Mouse (Mus musculus) neutrophil, adult 5-6 weeks (primary cell): ENCODE measurements around the gene Mapk8ip2. TPM values are rescaled to one million over a fixed set of nuclear protein-coding genes. Genes with fewer than 3 reads are reported as not detected.
"Not testable (repeated sequence)": the region's sequence is repeated elsewhere in the genome, so short reads cannot be mapped to it uniquely, and the experiment has no call there.

Source experiments
- ATAC-seq: fragments of 151-379, 151-347 bp; 2 replicates; pipeline ENCODE4 v1.8.0; 2017; ENCODE audit warnings: mild to moderate bottlenecking, moderate TSS enrichment; ENCODE audit not compliant: insufficient number of reproducible peaks, poor library complexity, low FRiP score, severe bottlenecking; ENCODE audit errors: extremely low read depth
- total RNA-seq: library from RNA; stranded (forward); fragments of 200-1000 nt; gene quantifications from 2 replicates; pipeline ENCODE4 v1.2.3, GENCODE M21; 2017

The Mapk8ip2 gene
- not detected in 2 replicates for total RNA-seq

DNA sequence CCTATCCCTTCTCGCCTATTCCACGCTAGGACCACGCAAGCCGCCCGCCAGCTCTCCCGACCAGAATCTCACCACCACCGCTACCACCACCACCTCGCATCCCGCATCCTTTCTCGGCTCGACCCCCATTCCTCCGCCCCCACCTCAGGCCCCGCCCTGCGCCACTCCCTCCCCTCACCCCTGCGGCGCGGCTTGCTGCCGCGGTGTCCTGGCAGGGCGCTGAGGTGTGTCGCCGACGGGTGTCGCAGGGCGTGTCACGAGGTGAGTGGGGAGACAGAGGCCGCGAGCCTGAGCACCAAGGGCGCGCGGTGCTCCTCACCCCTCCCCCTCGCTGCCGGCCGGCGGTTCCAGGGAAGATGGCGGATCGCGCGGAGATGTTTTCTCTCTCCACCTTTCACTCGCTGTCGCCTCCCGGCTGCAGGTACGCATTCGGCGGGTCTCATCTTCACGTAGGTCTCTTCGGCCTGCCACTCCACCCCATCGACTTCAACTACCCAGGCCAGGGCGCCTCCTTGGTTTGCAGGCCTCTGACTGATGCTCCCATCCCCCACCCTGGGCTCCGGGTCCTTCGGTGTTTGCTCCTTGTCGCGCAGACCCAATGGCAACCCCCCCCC is at the start of gene Mapk8ip2:
Mapk8ip2 (plus strand) TSS at position 49 of the 614 bp plus-strand sequence.
- ATAC-seq = no peak

DNA sequence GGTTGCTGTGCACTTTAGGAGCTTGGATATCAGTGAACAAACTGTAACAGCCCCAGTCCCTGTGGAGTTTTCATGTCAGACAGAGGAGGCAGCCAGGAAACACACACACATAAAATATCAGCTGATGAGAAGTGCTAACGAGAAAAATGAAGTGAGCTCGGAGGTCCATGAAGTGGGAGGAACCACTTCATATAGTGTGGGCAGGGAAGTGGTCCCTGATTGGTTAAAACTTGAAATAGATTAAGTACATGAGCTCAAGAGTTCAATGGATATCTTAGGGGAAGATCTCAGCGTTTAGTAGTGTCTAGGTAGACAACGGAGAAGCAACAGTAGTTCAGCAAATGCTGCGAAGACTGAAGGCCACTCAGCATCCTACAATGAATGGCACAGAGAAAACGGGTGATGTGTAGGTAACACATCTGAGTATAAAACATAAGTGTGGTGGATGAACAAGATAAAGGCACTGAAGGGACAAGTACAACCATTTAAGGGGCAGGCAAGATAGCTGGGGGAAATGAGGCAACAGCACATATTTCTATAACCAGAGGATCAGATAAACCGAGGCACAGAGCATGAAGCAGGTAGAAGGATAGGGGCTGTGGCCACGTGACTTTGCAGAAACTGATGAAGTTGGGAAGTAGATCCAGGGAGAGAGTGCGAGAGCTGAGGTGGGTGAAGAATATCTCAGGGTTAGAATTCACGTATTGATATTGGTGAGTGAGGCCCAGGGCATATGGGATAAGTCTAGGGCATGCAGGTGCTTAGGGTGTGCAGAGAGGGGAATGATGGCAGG is 48.7 kb upstream of the Mapk8ip2 start:
- ATAC-seq = no peak

DNA sequence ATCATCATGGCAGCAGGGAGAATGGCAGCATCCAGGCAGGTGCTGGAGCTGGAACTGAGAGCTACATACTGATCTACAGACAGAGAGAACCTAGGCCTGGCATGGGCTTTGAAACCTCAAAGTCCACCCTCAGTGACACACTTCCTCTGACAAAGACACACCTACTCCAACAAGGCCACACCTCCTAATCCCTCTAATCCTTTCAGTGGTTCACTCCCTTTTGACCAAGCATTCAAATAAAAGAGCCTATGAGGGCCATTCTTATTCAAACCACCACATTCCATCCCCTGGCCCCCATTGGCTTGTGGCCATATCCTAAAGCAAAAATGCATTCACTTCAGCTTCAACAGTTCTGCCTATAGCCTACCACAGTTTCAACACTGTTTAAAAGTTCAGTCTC is 47.0 kb upstream of the Mapk8ip2 start:
- no peak for ATAC-seq

DNA sequence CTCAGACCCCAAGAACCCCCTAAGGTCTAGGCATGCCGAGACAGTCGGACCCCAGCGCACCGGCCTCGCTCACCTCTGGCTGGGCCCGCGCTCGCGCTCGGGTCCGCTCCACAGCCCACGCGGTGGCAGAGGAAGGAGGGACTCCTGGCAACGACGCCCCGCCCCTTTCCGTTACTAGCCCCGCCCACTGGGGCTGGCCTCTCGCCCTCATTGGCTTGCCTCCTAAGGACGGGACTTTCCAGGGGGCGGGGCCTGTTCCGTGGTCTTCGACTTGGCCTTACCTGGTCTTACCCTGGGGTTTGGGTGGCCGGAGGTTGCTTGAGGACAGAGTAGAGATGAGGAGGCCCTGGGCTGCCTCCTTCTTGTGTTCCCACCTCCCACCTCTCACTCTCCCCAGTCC is 43.6 kb upstream of the Mapk8ip2 start, which contains the start of gene Syce3:
Syce3 (minus strand) TSS at position 386 of the 400 bp plus-strand sequence.
- no peak for ATAC-seq

DNA sequence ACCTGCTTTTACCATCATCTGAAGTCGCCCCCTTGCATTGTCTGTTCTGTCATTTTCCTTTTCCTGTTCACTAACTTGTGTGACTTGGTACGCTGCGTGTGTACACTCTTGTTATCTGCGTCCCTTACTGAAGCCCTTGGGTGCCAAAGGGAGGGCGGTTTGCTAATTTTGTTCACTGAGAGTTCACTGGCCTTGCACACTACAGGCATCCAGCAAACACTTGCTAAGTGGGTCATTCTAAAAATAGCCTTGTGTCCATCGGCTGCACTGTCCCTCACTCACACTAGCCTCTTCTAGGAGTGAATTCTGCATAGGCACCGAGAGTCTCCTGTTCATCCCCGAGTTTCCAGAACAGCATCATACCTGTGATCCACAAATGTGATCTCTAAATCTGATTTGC is 38.4 kb upstream of the Mapk8ip2 start:
- no peak for ATAC-seq

DNA sequence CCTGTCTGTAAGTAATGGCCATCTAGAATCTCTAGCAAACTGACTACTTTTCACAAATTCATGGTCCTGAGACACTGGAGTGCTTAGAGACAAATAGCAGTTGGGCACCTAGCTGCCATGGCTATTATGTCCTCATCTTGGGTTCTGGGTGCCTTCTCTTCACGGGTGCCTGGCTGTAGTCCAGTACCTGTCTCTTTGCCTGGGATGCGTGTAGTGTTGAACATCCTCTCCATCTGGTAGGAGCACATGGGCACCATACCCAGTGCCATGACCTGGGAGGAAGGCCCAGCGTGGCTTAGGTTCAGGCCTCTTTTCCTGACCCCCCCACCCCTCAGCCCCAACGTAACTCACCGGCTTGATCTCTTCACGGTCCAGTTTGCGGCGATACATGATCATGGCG is 31.8 kb upstream of the Mapk8ip2 start:
- ATAC-seq = no peak

DNA sequence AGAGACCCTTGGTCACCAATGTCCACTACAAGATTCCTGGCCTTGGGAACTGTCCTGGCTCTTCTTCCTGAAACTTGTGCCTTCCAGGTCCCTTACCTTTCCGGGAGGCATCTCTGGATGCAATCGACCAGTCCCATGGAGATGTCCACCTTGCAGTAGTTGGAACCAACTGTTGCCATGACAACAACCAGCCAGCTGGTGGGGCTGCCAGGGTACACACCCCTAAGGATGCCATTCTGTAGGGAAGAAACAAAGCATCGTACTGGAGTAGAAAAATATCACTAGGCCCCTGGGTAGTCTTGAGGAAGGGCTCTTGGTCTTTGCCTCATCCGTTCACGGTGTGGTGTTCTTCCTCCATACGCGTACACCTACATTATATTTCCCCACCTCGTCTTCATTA is 29.1 kb upstream of the Mapk8ip2 start:
- no peak for ATAC-seq

DNA sequence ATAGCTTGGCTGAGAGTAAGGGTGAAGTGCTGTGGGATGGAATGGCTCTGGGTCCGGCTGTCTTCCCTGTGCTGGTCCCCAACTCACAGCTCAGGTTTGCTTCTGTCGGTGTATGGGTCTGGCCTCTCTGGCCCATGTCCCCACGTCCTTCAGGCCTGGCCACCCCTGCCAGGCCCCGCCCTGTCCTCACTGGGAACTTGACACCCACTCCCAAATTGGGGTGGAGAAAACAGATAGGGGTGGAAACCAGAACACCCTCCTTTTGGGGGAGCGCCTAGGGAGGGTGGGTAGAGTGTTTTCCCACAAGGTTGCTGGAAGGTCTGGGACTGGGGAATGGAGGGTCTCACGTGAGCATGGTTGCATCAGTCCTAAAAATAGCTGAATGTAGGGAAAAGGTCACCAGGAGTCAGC is 28.0 kb upstream of the Mapk8ip2 start, which contains the start of gene Cpt1b:
Cpt1b (minus strand) TSS at position 153 of the 411 bp plus-strand sequence.
- no peak for ATAC-seq

DNA sequence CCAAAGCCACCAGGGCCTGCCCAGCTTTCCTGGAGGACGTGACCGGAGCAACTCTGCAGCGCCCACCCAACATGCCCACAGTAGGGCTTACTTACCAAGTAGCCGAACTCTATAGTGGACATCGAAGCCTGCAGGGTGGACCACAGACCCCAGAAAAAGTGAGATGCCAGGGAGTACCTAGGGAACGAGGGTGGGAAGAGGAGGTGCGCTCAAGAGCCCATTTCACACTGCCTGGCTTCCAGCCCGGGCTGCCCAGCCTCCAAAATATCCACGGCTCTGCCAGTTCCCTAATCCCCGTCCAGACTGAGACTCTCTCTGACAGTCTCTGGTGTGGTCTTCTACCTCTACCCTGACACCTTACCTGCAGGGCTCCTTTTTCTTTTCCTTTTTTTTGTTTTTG is 27.0 kb upstream of the Mapk8ip2 start:
- no peak for ATAC-seq

DNA sequence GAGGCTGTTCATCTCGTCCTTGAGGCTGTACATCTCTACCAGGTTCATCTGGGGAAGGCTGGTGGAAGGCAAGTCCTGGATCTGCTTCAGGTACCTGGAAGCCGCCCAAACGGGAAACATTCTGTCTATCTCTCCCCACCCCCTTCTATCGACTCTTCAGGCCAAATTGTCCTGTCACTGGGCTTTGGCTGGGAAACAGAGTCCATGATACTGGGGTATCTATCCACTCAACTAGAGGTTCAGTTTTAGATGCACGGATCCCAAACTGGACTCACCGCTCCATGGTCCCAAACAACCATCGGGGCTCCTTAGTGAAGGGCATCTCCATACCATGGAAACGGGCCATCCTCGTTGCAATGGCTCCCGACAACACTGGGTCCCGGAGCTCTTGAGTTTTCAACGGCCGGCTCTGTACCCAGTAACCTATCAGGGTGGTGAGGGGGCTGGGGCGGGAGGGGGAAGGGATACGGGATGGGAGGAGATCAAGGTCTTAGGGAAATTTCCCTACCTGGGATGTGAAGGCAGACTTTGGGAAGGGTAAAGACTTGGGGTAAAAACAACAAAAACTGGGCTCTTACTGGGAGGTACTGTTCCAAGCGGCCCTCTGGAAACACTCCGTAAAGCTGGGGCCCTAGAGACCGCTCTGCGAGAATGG is 25.4 kb upstream of the Mapk8ip2 start:
- no peak for ATAC-seq

DNA sequence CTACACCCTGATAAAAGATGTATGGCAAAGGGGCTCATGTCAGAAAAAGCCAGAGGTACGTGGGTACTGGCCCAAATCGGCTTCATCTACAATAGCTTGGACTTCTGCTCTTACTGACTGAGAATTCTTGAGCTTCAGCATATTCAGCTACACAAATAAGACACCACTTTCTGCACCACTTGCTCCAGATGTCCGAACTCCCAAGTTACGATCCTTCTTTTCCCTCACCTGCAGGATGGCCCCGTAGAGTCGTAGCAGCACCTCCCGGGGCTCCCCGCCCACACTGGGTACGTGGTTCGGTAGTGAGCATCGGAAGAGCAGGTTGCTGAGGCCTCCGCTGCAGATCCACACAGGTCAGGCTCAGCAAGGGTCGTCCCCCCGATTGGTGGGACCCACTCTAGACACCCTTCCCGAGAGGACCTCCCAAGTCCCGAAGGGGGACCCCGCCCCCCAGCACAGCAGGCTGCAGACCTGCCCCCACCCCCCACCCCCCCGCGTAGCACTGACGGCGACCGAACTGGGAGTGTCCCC is 24.8 kb upstream of the Mapk8ip2 start:
- no peak for ATAC-seq

DNA sequence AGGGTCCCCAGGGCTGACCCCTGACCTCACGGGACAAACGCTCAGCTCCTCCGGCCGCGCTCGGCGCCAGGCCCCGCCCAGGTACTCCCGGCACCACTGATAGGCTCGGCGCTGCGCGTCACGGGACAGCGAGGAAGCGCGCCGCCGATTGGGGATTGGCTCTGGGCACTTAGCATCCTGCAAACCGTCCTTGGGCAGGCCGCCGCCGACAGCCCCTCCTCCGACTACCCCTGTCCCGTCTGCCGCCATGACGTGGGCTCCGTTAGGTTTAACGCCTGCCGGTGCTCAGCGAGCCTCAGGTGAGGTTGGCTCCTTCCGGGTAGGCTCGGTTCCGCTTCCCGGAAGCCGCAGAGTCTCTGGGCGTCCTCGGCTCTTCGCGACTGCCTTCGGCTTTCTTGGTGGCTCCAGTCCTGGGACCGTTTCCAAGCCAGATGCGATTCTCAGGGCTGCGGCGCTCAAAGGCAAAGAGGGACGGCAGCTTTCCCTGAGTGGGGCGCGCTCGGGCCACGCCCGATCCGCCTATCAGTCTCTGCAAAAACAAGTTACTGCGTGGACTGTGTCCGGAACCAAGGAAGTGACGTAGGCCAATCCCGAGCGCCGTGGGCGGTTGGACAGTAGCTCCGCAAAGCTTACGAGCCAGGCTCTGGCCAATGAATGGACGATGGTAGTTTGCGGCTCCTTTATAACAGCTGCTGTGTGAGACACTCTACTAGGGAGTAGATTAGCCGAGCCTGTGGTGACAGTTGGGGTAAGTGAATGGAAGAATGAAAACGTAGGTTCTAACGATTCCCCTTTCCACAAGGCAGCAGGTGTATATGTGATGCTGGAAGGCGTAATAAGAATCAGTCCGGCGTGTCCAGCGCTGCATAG is 24.1 kb upstream of the Mapk8ip2 start, which contains the start of the genes C730034F03Rik, Gm44502 and Chkb:
C730034F03Rik (plus strand) TSS at position 238 of the 870 bp plus-strand sequence.
Gm44502 (minus strand) TSS at position 345 of the 870 bp plus-strand sequence.
Chkb (minus strand) TSS at position 557 of the 870 bp plus-strand sequence.
- peak; percentile 78 for ATAC-seq

DNA sequence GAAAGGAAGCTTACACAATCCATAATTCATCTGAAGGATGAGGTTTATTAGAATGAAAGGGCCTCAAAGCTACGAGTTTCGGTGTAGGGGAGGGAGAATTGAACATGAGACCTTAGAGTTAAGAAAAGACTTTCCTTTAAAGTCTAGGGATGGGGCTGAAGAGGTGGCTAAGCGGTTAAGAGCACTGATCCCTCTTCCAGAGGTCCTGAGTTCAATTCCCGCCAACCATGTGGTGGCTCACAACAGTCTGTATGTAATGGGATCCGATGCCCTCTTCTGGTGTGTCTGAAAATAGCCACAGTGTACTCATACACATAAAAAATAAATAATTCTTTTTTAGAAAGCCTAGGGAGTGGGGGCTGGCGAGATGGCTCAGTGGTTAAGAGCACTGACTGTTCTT is 23.4 kb upstream of the Mapk8ip2 start:
- ATAC-seq = no peak

DNA sequence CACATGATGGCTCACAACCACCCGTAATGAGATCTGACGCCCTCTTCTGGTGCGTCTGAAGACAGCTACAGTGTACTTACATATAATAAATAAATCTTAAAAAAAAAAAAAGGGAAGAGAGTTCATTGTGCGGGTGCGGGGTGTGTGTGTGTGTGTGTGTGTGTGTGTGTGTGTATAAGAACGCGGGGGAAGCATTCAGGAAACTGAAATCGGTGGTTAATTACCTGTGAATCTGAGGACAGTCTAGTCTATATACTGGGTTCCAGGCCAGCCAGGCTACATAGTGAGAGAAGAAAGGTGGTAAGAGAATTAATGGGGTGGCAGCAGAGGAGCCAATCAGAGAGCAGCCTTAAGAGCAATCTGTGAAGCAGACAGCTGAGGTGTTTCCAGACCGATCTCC is 22.9 kb upstream of the Mapk8ip2 start:
- not testable (repeated sequence) for ATAC-seq

DNA sequence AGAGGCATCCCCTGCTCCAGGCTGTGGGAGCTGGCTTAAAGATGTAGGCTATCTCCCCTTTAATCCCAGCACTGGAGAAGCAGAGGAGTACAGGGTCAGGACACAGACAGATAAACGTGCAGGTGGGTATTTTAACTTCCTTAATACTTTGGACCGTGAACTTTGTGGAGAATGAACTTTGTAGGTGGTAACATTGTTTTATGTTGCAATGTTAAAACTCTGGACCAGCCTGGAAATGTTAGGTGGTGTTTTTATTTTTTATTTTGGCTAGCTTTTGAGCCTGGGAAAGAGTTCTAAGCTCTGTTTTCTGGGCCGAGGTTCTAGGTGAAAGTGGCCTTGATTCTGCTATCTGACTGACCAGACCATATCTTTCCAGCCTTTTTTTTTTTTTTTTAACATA is 22.4 kb upstream of the Mapk8ip2 start:
- no peak for ATAC-seq

DNA sequence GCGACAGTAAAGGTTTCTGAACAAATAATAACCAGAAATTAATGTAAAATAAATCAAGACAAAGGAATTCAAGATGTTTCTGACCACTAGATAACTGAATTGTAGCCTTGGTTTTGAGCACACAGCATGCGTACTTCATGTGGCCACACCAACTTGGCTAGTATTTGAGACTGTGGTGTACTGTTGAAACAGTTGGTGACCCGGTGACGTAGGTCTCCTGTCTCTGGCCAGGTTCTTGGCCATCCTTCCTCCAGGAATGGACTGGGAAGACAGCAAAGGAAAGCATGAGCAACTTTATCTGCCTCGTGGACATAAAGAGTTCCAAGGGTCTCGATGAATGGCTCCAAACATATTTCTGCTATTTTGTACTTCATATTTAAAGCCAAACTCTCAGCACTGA is 21.9 kb upstream of the Mapk8ip2 start:
- ATAC-seq = no peak

DNA sequence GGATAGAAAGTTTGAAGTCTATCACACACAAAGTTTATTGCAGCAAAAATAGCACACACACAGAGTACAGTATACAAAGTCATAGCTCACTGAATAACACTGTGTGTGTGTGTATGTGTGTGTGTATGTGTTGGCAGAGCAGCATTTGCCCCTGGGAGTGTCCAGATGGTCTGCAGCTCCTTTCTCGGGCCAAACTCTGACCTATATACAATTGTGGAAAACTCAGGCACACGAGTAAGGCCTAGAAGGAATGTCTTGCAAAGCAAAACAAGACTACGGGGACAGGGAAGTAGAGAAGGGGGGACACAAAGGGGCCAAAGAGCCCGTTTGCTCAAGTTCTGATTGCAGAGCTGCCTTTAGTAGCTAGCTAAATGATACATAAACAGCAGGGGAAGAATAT is 20.8 kb upstream of the Mapk8ip2 start:
- no peak for ATAC-seq

DNA sequence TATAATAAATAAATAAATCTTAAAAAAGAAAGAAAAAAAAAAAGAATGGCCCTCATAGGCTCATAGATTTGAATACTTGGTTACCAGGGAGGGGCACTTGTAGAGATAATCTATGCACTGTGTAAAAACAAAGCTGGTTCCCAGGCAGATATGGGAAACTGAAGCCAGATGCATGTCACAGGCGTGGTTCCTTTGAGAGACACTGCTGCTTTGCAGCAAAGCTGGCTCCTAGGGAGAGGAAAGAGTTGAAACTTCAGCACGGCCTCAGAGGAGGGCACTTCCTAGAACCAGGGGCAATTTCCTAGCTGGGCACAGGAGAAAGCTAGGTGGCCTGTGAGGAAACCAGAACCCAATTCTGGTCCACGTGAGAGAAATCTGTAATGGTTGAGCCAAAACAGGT is 19.6 kb upstream of the Mapk8ip2 start:
- no peak for ATAC-seq

DNA sequence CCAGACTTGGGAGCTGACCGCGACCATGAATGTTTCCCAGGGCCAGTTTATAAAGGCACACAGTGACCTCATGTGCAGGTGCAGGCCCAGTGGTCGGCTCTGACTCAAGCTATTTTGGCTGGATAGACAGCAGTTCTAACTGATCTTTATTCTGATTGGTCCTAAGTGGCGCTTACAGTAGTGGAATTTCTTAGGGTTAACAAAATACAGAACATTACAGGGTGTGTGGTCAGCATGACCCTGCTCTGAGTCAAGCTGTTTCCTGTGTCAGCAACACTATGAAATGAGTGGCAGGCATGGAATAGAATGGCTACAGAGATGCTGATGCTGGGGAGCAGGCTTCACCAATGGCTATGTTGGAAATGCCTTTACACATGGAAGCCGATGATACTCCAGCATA is 17.8 kb upstream of the Mapk8ip2 start:
- ATAC-seq = no peak
